Mouse (Mus musculus): Measurements from ENCODE around the gene Rph3al. TPM values are rescaled to one million over a fixed set of nuclear protein-coding genes. Genes with fewer than 3 reads are reported as not detected.

Rph3al gene
- polyA plus RNA-seq, 1 experiment from 2014 or later, result 7.9 TPM

DNA sequence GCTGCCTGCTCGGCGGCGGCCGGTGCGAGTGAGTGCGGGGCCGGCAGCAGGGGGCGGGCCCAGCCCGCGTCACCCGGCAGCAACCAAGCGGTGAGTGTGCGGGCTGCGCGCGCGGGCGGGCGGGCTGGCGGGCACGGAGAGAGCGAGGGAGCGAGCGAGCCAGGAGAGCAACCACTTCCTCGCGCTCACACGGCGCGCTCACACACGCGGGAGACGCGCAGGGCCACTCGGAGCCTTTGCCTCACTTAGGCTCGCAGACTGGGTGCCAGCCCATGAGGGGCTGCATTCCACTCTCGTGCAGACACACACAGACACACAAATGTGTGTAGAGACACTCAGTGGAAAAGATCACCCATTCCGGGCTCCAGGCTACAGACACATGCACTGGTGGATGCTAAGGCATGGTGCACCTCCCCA lies 142.2 kb downstream of the Rph3al start, which contains the start of gene Doc2b:
Gene Doc2b, minus strand, starts transcription at position 21 of the 417 bp plus-strand sequence.
- ATAC-seq (ENCODE audit: borderline replicate concordance, extremely low read depth, low FRiP score, low TSS enrichment), result peak; percentile 39; the same call in 1 of the 2 replicates
- Histone ChIP-seq H3K36me3 (no peaks in the 10 kb centered on the region), H3K27ac (no peak within 1 kb of the TSS), H3K4me2 (peak within 1 kb of the TSS; percentile 86), H3K4me3 (peak within 1 kb of the TSS; percentile 49), H3K27me3 (peaks cover 50% of the 10 kb centered on the region), H3K4me1 (peaks cover 18% of the 10 kb centered on the region), H3K9me3 (no peaks in the 10 kb centered on the region), H3K9ac (peak within 1 kb of the TSS; percentile 50)
- WGBS, result 2% methylated on average over 37 of the region's 37 CpGs

DNA sequence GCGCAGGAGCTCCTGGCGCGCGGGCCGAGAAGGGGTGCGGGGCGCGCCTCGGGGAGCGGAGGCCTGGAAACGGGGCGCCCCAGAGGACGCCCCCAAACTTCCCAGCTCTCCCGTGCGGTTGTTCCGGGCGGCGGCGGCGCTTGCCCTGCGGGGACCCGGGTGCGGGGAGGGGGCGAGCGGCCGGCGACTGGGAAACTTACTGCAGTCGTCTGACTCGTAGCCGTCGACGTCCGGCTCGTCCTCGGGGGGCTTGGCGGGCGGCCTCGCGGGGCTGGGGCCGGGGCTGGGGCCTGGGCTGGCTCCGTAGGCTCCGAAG lies 142.9 kb downstream of the Rph3al start:
- peak overlapping the region; percentile 49 for H3K4me3 ChIP-seq
- 2% methylated on average over 32 of the region's 42 CpGs for WGBS
- no peaks in the 10 kb centered on the region for H3K9me3 ChIP-seq
- H3K27me3 ChIP-seq, result peaks cover 50% of the 10 kb centered on the region
- no peaks in the 10 kb centered on the region for H3K36me3 ChIP-seq
- H3K9ac ChIP-seq, result peak overlapping the region; percentile 50
- H3K4me2 ChIP-seq, result peak overlapping the region; percentile 86
- no peak for ATAC-seq (ENCODE audit: borderline replicate concordance, extremely low read depth, low FRiP score, low TSS enrichment)
- peaks cover 15% of the 10 kb centered on the region for H3K4me1 ChIP-seq
- no peak overlapping the region for H3K27ac ChIP-seq

DNA sequence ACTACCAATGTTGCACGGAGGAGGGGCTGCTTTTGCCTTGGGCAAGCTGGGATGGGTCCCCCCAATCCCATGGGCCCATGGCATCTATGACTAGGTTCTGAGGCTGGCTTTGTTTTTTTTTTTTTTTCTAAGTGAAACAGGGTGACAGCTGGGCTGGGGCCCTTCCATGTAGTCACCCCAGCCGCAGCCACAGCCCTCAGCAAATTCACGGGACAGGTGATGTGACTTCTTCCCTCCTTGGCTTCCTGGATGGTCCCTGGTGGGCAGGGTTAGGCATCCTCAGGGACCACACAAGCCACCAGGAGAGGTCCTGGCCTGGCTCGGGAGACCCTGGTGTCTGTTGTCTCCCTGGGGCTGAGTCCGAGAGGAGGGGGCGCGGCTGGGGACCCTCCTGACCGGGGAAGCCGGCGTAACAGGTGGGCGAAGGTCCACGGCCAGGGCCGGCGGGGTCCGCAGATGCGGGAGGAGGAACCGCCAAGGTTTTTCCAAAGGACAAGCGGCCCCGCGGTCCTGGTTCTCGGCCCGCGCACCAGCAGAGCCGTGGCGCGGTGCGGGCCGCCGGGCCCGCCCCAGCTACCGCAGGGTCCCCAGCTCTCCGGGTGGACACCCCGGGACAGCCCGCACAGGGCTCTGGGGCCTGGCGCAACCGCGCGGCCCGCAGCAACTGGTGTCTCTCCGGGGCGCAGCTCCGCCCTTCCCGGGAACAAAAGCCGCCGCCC lies 143.5 kb downstream of the Rph3al start:
- peak overlapping the region; percentile 86 for H3K4me2 ChIP-seq
- peaks cover 15% of the 10 kb centered on the region for H3K4me1 ChIP-seq
- H3K9ac ChIP-seq, result peak overlapping the region; percentile 50
- H3K9me3 ChIP-seq, result no peaks in the 10 kb centered on the region
- H3K4me3 ChIP-seq, result peak overlapping the region; percentile 49
- ATAC-seq (ENCODE audit: borderline replicate concordance, extremely low read depth, low FRiP score, low TSS enrichment), result 0 out of 2 replicates have a peak, but pooled peaks have one; percentile 19
- peaks cover 50% of the 10 kb centered on the region for H3K27me3 ChIP-seq
- WGBS, result 8% methylated on average over 43 of the region's 45 CpGs
- H3K27ac ChIP-seq, result no peak overlapping the region
- H3K36me3 ChIP-seq, result no peaks in the 10 kb centered on the region

DNA sequence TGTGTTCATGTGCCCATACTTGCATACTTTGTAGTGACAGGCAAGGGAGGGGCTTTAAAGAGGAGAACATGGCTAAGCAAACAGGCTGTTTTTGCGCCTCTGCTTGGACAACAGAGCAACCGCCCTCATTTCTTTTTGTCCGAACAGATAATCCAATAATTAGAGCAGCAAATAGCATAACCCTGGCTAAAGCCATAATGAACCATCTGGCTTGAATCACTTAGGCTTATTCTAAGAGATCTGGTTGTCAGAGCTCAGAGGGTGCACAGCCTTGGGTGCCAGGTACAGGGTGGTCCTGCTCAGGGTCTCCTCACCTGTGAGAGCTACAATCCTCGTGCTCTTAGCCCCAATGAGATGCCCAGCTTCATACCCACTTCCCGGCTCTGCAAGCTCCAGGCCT lies 144.9 kb downstream of the Rph3al start:
- WGBS, result 74% methylated on average over 5 of the region's 5 CpGs
- no peak overlapping the region for H3K27ac ChIP-seq
- no peak overlapping the region for H3K4me3 ChIP-seq
- peaks cover 15% of the 10 kb centered on the region for H3K4me1 ChIP-seq
- no peaks in the 10 kb centered on the region for H3K36me3 ChIP-seq
- H3K9me3 ChIP-seq, result no peaks in the 10 kb centered on the region
- no peak overlapping the region for H3K9ac ChIP-seq
- no peak overlapping the region for H3K4me2 ChIP-seq
- H3K27me3 ChIP-seq, result peaks cover 50% of the 10 kb centered on the region
- ATAC-seq (ENCODE audit: borderline replicate concordance, extremely low read depth, low FRiP score, low TSS enrichment), result no peak

DNA sequence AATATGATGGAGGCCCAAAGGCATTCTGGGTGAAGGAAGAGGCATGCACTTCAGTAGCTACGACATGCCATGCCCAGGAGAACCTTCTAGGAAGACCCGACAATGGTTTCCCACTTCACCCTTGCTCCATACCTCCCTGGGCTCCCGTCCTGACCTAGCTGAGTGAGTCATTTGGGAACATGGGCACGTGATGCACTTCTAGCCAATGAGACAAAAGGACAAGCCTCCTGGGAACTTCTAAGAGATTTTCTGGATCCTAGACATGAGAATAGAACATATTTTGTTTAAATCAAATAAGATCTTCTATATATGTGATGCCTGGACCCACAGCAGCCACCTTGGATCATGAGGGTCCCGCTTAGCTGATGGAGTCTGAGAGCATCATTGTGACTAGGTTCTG lies 145.7 kb downstream of the Rph3al start:
- no peak for ATAC-seq (ENCODE audit: borderline replicate concordance, extremely low read depth, low FRiP score, low TSS enrichment)
- Histone ChIP-seq H3K4me2 (no peak overlapping the region), H3K9me3 (no peaks in the 10 kb centered on the region), H3K27me3 (peaks cover 45% of the 10 kb centered on the region), H3K4me1 (peaks cover 15% of the 10 kb centered on the region), H3K4me3 (no peak overlapping the region), H3K27ac (no peak overlapping the region), H3K36me3 (no peaks in the 10 kb centered on the region), H3K9ac (no peak overlapping the region)
- 68% methylated on average over 5 of the region's 5 CpGs for WGBS

DNA sequence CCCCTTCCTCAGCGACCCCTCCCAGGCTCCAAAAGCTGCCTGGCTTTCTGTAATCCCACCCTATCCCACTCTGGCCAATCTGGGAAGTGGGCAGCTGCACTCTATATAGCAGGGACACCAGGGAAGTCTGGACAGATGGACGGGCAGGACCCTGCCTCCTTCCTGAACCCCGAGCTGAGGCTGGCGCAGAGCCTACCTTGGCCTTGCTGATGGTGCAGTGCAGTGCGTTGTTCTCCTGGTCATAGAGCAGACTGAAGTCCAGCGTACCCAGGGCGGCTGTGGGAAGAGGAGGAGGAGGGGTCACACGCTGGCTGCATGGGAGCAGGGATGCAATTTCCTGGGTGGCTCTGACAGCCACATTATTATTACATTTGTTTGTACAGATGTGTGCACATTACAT lies 152.3 kb downstream of the Rph3al start:
- Histone ChIP-seq H3K27me3 (no peaks in the 10 kb centered on the region; the same call in 1 of the 2 replicates), H3K4me3 (no peak overlapping the region), H3K9me3 (no peaks in the 10 kb centered on the region), H3K4me1 (no peaks in the 10 kb centered on the region), H3K36me3 (no peaks in the 10 kb centered on the region), H3K9ac (no peak overlapping the region), H3K4me2 (no peak overlapping the region), H3K27ac (no peak overlapping the region)
- no peak for ATAC-seq (ENCODE audit: borderline replicate concordance, extremely low read depth, low FRiP score, low TSS enrichment)
- 70% methylated on average over 8 of the region's 8 CpGs for WGBS

DNA sequence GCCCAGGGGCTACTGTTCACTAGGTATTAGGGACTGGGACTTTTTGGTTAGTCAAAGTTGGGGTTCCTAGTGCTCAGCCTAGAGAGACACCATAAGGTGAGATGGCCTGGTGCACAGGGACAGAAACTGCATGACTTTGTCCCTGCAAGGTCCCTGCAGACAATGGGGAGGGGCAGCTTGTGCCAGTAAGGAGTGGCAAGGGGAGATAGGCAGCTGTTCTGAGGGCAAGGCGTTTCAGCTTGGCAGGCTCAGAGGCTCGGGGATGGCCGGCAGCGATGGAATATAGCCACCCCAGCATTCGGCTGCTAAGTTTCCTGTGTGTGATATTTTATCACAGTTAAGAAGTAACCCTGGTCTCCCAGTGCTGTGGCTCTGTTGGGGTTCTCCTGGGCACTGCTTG lies 154.4 kb downstream of the Rph3al start:
- Histone ChIP-seq H3K4me1 (no peaks in the 10 kb centered on the region), H3K27me3 (no peaks in the 10 kb centered on the region; the same call in 1 of the 2 replicates), H3K4me3 (no peak overlapping the region), H3K27ac (no peak overlapping the region), H3K36me3 (no peaks in the 10 kb centered on the region), H3K9ac (no peak overlapping the region), H3K4me2 (no peak overlapping the region), H3K9me3 (no peaks in the 10 kb centered on the region)
- ATAC-seq (ENCODE audit: borderline replicate concordance, extremely low read depth, low FRiP score, low TSS enrichment), result no peak
- 71% methylated on average over 5 of the region's 5 CpGs for WGBS

DNA sequence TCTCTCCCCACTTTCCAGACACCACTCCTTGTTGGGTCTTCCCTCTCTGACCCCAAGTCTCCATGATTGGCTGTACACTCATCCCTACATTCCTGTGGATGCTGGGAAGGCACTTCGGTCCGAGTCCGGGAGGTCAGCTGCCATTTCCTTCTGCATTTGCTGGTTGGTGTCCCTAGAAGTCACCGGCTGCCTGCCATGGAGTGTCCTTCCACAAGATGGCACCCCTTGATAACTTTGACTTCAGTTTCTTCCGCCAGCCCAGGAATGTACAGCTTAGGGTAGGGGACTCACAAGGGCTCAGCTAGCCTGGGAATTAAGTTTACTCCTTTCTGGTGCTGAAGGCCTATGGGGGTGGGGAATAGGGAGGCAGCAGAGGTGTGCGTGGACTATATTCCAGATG lies 156.3 kb downstream of the Rph3al start:
- H3K4me1 ChIP-seq, result no peaks in the 10 kb centered on the region
- H3K9me3 ChIP-seq, result no peaks in the 10 kb centered on the region
- no peak overlapping the region for H3K4me2 ChIP-seq
- WGBS, result 18% methylated on average over 6 of the region's 6 CpGs
- H3K9ac ChIP-seq, result no peak overlapping the region
- no peak overlapping the region for H3K4me3 ChIP-seq
- no peak overlapping the region for H3K27ac ChIP-seq
- no peaks in the 10 kb centered on the region for H3K36me3 ChIP-seq
- peak; percentile 53 for ATAC-seq (ENCODE audit: borderline replicate concordance, extremely low read depth, low FRiP score, low TSS enrichment)
- no peaks in the 10 kb centered on the region for H3K27me3 ChIP-seq

Other genes with a start within 250 kb of the Rph3al start
- 953 and 961 TPM in 2 replicates for gene Ywhae, start 205.6 kb downstream of the Rph3al start, polyA plus RNA-seq (2015; fragmentation: Nextera tagmentation; extraction: Ambion mirVana)
- gene Doc2b, start 142.4 kb downstream of the Rph3al start, polyA plus RNA-seq (2015; fragmentation: Nextera tagmentation; extraction: Ambion mirVana), result 0.74 and 0.79 TPM in 2 replicates
- 5.7 and 5.9 TPM in 2 replicates for gene 1700016K19Rik, start 61.5 kb upstream of the Rph3al start, polyA plus RNA-seq (2015; fragmentation: Nextera tagmentation; extraction: Ambion mirVana)
- gene Rflnb, start 89.4 kb upstream of the Rph3al start, polyA plus RNA-seq (2015; fragmentation: Nextera tagmentation; extraction: Ambion mirVana), result 49.1 and 49.6 TPM in 2 replicates
- gene Vps53, start 241.2 kb upstream of the Rph3al start, polyA plus RNA-seq (2015; fragmentation: Nextera tagmentation; extraction: Ambion mirVana), result 36.0 and 36.9 TPM in 2 replicates
- 32.2 and 34.4 TPM in 2 replicates for gene Fam57a, start 241.2 kb upstream of the Rph3al start, polyA plus RNA-seq (2015; fragmentation: Nextera tagmentation; extraction: Ambion mirVana)